Mouse (Mus musculus): ENCODE measurements around the gene Bsn. TPM values are rescaled to one million over a fixed set of nuclear protein-coding genes. Genes with fewer than 3 reads are reported as not detected.

The Bsn gene
- total RNA-seq, 4 experiments from 2014 or later = 0.02 to 0.07 (median 0.04) TPM

- no peak for DNase-seq (ENCODE audit: low spot score in 2 of 2)
Measured at GRCm38 (mm10) chr9:108093586-108093985, 96.6 kb downstream of the Bsn start.

GRCm38 (mm10) chr9:108090611-108091120, 99.5 kb downstream of the Bsn start:
- no peak for DNase-seq (ENCODE audit: low spot score in 2 of 2)

GRCm38 (mm10) chr9:108085261-108085660, 104.9 kb downstream of the Bsn start:
- DNase-seq (ENCODE audit: low spot score in 2 of 2) = no peak

- DNase-seq (ENCODE audit: low spot score in 2 of 2) = no peak
Measured at GRCm38 (mm10) chr9:108083561-108083960, 106.6 kb downstream of the Bsn start.

- no peak for DNase-seq (ENCODE audit: low spot score in 2 of 2)
Measured at GRCm38 (mm10) chr9:108082988-108083431, 107.2 kb downstream of the Bsn start, which contains the start of gene Rnf123. Gene Rnf123 (minus strand): TSS chr9:108083346.

- no peak for DNase-seq (ENCODE audit: low spot score in 2 of 2)
Measured at GRCm38 (mm10) chr9:108082549-108082948, 107.6 kb downstream of the Bsn start.

- DNase-seq (ENCODE audit: low spot score in 2 of 2) = no peak
Measured at GRCm38 (mm10) chr9:108080168-108080567, 110.0 kb downstream of the Bsn start, which contains the start of gene Mst1. Gene Mst1 (plus strand): TSS chr9:108080436.

GRCm38 (mm10) chr9:108073141-108073930, 116.8 kb downstream of the Bsn start:
- DNase-seq (ENCODE audit: low spot score in 2 of 2) = peak; percentile 55 to 66

GRCm38 (mm10) chr9:108072481-108072924, 117.7 kb downstream of the Bsn start:
- DNase-seq (ENCODE audit: low spot score in 2 of 2) = no peak

GRCm38 (mm10) chr9:108071801-108072200, 118.4 kb downstream of the Bsn start:
- no peak for DNase-seq (ENCODE audit: low spot score in 2 of 2)

GRCm38 (mm10) chr9:108069529-108069928, 120.7 kb downstream of the Bsn start:
- DNase-seq (ENCODE audit: low spot score in 2 of 2) = no peak

- no peak for DNase-seq (ENCODE audit: low spot score in 2 of 2)
Measured at GRCm38 (mm10) chr9:108069007-108069406, 121.2 kb downstream of the Bsn start.

GRCm38 (mm10) chr9:108067900-108068299, 122.3 kb downstream of the Bsn start:
- peak; percentile 79 to 81 for DNase-seq (ENCODE audit: low spot score in 2 of 2)

GRCm38 (mm10) chr9:108067199-108067598, 123.0 kb downstream of the Bsn start:
- no peak for DNase-seq (ENCODE audit: low spot score in 2 of 2)

- peak; percentile 65 to 68 for DNase-seq (ENCODE audit: low spot score in 2 of 2)
Measured at GRCm38 (mm10) chr9:108065491-108066011, 124.6 kb downstream of the Bsn start.

GRCm38 (mm10) chr9:108063361-108063760, 126.8 kb downstream of the Bsn start:
- DNase-seq (ENCODE audit: low spot score in 2 of 2) = no peak

GRCm38 (mm10) chr9:108062142-108062541, 128.0 kb downstream of the Bsn start:
- no peak for DNase-seq (ENCODE audit: low spot score in 2 of 2)

GRCm38 (mm10) chr9:108058291-108058690, 131.9 kb downstream of the Bsn start:
- DNase-seq (ENCODE audit: low spot score in 2 of 2) = no peak

GRCm38 (mm10) chr9:108057262-108057562, 133.0 kb downstream of the Bsn start:
- peak; percentile 55 to 77 for DNase-seq (ENCODE audit: low spot score in 2 of 2)

GRCm38 (mm10) chr9:108056361-108057261, 133.6 kb downstream of the Bsn start:
- DNase-seq (ENCODE audit: low spot score in 2 of 2) = no peak

GRCm38 (mm10) chr9:108055661-108056237, 134.4 kb downstream of the Bsn start:
- no peak for DNase-seq (ENCODE audit: low spot score in 2 of 2)

Measured in gastrocnemius, adult 8-10 months (tissue).